Mouse (Mus musculus): ENCODE results near the gene Aox1.
A peak's percentile ranks its signal among the peaks of the same experiment; 100 is the strongest.
"Not testable (repeated sequence)": the region's sequence is repeated elsewhere in the genome, so short reads cannot be mapped to it uniquely, and the experiment has no call there.

Gene Aox1

GRCm38 (mm10) chr1:58029636-58030117 lies at the start of gene Aox1:
Gene Aox1 (plus strand): TSS chr1:58029931.
- peak; percentile 92 for DNase-seq (ENCODE audit: low read depth)

GRCm38 (mm10) chr1:57989052-57989600 lies 40.6 kb upstream of the Aox1 start:
- DNase-seq (ENCODE audit: low read depth): no peak

GRCm38 (mm10) chr1:57991277-57991676 lies 38.5 kb upstream of the Aox1 start:
- DNase-seq (ENCODE audit: low read depth): no peak

DNA sequence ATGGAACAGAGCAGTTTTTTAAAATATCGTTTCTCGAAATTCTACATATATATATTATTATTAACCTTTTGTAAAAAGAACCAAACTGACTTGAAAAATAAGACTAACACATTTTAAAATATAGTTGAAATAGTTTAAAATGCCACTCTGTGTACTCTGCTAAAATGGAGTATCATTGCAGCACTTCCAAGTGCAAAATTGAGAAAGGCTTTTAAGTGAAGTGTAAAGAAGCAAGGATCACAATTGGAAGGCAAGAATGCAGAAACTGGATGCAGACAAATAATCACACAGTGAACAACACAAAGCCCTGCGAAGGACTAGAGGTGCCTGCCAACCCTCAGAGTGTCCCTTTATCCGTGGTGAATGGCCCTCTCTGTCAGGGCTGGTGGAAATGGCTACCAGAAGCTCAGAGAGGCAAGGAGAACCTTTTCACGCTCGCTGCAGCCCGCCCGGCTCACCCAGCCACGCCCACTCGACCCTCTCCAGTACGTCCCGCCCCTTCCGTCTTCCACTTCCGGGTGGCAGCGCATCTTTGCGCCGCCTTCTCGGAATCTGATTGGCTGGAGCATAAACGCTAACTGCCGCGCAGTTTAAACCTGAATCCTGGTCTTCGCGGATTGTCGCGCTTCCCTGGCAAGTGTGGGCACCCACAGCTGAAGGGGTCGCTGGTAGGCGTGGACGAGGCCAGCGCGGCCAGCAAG lies 34.1 kb upstream of the Aox1 start, which contains the start of gene Sgo2a:
Gene Sgo2a (plus strand): TSS at position 540 of the 701 bp plus-strand sequence.
- DNase-seq (ENCODE audit: low read depth): peak; percentile 96

DNA sequence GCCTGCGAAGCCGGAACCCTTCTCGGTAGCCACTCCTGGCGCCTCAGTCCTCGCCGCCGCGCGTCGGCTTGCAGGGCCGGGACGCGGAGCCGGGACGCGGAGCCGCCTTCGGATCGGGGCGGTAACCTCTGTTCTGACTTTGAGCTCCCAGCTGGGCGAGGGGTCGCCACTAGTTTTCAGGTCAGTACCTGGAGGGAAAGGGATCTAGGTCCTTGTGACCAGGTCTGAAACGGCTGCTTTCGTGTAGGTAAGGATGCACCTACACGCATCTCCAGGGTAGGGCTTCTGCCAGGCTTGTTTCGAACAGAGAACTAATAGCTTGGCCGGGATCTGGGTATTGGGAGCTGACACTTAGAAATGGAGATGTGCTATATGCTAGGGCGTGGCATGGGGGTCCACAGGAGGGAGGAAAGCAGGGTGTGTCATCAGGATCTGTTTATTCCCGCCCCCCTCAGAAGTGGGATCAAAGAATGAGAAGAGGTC lies 33.6 kb upstream of the Aox1 start:
- DNase-seq (ENCODE audit: low read depth): no peak

DNA sequence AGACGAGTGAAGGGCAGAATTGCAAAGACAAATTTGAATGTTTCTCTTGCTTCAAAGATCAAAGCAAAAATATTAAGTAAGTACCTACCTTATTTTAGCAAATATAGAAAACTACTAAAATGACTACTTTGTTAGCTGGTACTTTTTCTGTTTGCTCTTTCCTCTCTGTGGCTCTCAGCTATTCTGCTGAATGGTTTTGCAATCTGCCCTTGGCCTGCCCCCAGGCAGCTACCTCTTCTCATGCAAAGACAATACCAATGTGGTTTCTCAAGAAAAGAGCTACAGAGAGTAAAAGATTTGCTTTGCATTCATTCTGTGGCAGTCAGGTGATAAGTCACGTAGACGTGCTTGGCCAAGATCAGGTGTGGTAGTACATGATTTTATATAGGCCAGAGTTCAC lies 31.6 kb upstream of the Aox1 start:
- DNase-seq (ENCODE audit: low read depth): peak; percentile 27

DNA sequence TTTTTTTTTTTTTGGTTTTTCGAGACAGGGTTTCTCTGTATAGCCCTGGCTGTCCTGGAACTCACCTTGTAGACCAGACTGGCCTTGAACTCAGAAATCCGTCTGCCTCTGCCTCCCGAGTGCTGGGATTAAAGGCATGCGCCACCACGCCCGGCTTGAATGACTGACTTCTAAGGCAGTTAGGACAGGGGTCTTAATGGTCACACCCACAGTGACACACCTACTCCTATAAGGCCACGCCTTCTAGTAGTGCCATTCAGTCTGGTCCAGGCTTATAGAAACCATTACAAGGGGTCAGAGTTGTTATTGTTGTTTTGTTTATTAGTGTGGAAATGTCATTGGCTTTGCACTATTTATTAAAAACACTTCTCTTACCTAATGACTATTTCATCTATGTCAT lies 23.3 kb upstream of the Aox1 start:
- not testable (repeated sequence) for DNase-seq (ENCODE audit: low read depth)

DNA sequence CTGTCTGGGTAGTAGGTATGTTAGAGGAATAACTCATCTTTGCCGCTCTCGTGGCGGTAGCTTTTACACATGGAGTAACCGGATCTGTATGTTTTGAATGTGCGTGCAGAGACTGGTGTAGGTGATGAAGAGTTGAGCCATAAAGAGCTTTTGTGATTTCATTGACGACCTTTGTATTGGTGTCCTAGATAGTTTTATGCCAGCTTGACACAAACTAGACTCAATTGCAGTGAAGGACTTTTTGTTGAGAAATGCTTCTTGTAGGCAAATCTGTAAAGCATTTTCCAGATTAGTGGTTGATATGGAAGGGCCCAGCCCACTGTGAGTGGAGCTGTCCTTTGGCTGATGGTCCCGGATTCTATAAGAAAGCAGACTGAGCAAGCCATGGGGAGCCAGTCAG lies 10.9 kb upstream of the Aox1 start, which contains the start of gene Kctd18:
Gene Kctd18 (minus strand): TSS at position 101 of the 400 bp plus-strand sequence.
- no peak for DNase-seq (ENCODE audit: low read depth)

- DNase-seq (ENCODE audit: low read depth): no peak
Observed at GRCm38 (mm10) chr1:58027707-58028106, 2.0 kb upstream of the Aox1 start.

DNA sequence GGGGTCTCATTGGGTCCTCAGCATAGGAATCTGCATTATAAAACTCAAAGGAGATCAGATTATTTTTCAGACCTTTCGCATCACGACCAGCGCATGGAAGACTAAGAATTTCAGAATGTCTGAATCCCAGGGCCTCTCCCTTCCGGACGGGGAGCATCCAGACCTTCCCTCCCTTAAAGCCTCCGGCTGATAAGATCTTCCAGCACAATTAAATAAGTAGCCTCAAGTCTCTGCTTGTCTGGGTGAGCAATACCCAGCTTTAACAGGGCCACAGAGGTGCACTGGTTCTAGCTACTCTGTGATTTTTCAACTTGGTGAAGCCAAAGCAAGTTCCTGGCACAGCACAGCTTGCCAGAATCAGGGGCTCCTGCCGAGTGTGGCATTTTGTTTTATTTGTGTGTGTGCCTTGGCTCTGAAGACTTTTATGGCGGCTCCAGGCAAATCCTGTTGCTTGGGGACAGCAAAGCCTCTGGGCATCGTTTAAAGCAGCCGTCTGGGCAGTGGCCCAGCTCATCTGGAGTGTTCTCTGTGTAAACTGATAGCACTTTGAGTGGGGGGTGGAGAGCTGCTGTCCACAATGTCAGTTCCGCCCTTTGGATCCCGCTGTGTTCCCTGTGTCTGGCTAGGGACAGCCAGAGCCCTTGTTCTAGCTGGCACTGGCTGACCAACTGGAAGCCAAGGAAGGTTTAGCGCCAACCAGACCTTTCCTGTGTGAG lies 583 bp downstream of the Aox1 start:
- DNase-seq (ENCODE audit: low read depth): peak; percentile 63

GRCm38 (mm10) chr1:58031160-58031769 lies 1.5 kb downstream of the Aox1 start:
- DNase-seq (ENCODE audit: low read depth): peak; percentile 89

GRCm38 (mm10) chr1:58037306-58037705 lies 7.6 kb downstream of the Aox1 start:
- DNase-seq (ENCODE audit: low read depth): not testable (repeated sequence)

GRCm38 (mm10) chr1:58045076-58045475 lies 15.3 kb downstream of the Aox1 start:
- no peak for DNase-seq (ENCODE audit: low read depth)

- no peak for DNase-seq (ENCODE audit: low read depth)
Observed at GRCm38 (mm10) chr1:58045546-58045945, 15.8 kb downstream of the Aox1 start.

GRCm38 (mm10) chr1:58046721-58047290 lies 17.1 kb downstream of the Aox1 start:
- DNase-seq (ENCODE audit: low read depth): no peak

DNA sequence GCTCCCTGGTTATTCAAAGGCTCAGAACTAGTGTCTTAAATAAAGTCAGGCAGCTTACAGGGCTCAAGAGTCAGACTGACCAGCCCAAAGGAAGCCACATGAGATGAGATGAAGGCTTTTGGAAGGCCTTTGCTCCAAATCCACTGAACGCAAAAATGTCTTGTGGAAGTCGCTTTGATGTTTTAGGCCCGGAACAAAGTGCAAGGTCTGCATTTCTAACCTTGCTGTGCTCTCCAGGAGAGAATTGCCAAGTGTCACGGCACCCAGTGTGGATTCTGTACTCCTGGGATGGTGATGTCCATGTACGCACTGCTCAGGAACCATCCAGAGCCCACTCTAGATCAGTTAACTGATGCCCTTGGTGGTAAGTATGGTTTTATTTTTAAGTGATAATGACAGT lies 19.4 kb downstream of the Aox1 start:
- no peak for DNase-seq (ENCODE audit: low read depth)

GRCm38 (mm10) chr1:58055598-58055997 lies 25.9 kb downstream of the Aox1 start:
- no peak for DNase-seq (ENCODE audit: low read depth)

DNA sequence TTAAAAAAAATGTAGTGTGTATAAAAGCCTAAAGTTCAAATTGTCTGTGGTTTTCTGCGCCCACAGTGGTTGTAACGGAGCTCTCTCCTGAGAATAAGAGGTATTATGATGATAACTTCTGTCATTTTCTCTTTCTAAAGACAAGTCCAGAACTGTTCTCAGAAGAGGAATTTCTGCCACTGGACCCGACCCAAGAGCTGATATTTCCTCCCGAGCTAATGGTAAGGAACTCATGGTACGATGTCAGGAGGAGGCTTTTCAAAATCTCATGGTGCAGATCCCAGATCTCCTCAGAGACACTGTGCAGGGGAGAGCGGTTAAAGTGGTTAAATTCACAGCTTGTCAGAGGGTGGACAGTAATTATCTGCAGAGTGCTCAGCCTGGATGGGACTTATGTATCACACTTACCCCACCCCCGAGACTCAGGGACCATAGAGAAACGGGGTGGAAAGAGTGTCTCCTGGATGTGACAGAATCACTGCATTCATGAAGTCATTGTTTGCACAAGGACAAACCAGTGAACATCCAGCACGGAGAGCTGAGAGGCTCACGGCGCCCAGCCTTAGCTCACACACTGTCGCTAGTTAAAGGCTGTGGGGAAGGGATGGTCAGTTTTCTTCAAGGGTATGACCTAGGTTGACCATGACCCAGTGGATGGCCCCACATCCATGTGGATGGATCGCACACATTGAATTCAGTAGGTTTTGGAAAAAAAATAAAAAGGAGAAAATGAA lies 26.5 kb downstream of the Aox1 start:
- no peak for DNase-seq (ENCODE audit: low read depth)

- DNase-seq (ENCODE audit: low read depth): no peak
Observed at GRCm38 (mm10) chr1:58056939-58057338, 27.2 kb downstream of the Aox1 start.

GRCm38 (mm10) chr1:58058846-58059245 lies 29.1 kb downstream of the Aox1 start:
- no peak for DNase-seq (ENCODE audit: low read depth)

DNA sequence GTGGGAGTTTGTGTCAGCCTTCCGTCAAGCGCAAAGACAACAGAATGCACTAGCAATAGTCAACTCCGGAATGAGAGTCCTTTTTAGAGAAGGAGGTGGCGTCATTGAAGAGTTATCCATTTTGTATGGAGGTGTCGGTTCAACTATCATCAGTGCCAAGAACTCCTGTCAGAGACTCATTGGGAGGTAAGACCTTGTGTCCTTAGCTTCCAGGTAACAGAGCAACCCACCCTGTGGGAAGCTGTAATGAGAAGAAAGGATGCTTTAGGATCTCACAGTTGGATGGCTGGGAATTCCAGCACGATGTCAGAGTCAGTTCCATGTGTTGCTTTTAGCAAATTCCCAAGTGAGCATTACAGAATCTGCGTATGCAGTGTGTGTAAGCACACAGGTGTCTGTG lies 32.4 kb downstream of the Aox1 start:
- no peak for DNase-seq (ENCODE audit: low read depth)

Measured in 416B (cell line).